Mouse (Mus musculus): ENCODE measurements at regions not wholly inside any gene's neighbourhood (a gene's known extent, or its start where the extent isn't known, plus 50 kb on each side); places are given as distances from the start of the nearest gene placed in this dataset.

- TF ChIP-seq POLR2A (IDR thresholded peaks at IDR 0.05; ENCODE audit: low read depth, low read length) (no peak), CTCF (conservative IDR thresholded peaks at IDR 0.05; ENCODE audit: insufficient read depth, insufficient read length, low read depth, low read length) (no peak)
Observed at GRCm38 (mm10) chr16:95815966-95816365, 114.1 kb downstream of the Ets2 start.

Measured in kidney, adult 2 months (tissue).